Mouse (Mus musculus) liver, postnatal 0 days (tissue): ENCODE results near the gene Lrrc34. TPM values are rescaled to one million over a fixed set of nuclear protein-coding genes. Genes with fewer than 3 reads are reported as not detected.

Experiments
- ATAC-seq: fragments of 200-750 bp; cut with Nextera tagmentation; 2 replicates; pipeline ENCODE4 v1.8.0; 2017; ENCODE audit warnings: mild to moderate bottlenecking, moderate library complexity
- DNase-seq: peaks from one replicate; pipeline ENCODE4 v3.0.0-alpha.2; 2016
- H3K27ac ChIP-seq: fragments of 300-500 bp; sonication (generic); 2 replicates; pipeline ENCODE4 v1.5.1; 2014; ENCODE audit warnings: antibody characterized with exemption, moderate library complexity, mild to moderate bottlenecking, low read depth
- H3K27me3 ChIP-seq: fragments of 300-500 bp; sonication (generic); 2 replicates; pipeline ENCODE4 v1.6.1; 2014; ENCODE audit warnings: low read length, control low read depth, mixed read lengths; ENCODE audit not compliant: insufficient read depth
- H3K36me3 ChIP-seq: fragments of 300-500 bp; sonication (generic); replicated peaks from 2 replicates; pipeline ENCODE4 v1.6.1; 2014; ENCODE audit warnings: mild to moderate bottlenecking, control low read depth, low read length, moderate library complexity, mixed read lengths; ENCODE audit not compliant: insufficient read depth
- H3K4me1 ChIP-seq: fragments of 300-500 bp; sonication (generic); 2 replicates; pipeline ENCODE4 v1.6.1; 2014; ENCODE audit warnings: antibody characterized with exemption, mild to moderate bottlenecking, control low read depth; ENCODE audit not compliant: insufficient read depth
- H3K4me2 ChIP-seq: fragments of 300-500 bp; sonication (generic); 2 replicates; pipeline ENCODE4 v1.6.1; 2014; ENCODE audit warnings: low read depth, mild to moderate bottlenecking, low read length, moderate library complexity, mixed read lengths
- H3K4me3 ChIP-seq: fragments of 300-500 bp; sonication (generic); 2 replicates; pipeline ENCODE4 v1.5.1; 2014; ENCODE audit warnings: low read depth, low read length
- H3K9ac ChIP-seq: fragments of 300-500 bp; sonication (generic); replicated peaks from 2 replicates; pipeline ENCODE4 v1.6.1; 2014; ENCODE audit warnings: mild to moderate bottlenecking, moderate library complexity
- H3K9me3 ChIP-seq: fragments of 300-500 bp; sonication (generic); 2 replicates; pipeline ENCODE4 v1.6.1; 2016; ENCODE audit warnings: mild to moderate bottlenecking, control low read depth, low read length, mixed read lengths
- CTCF ChIP-seq: sonication (generic); IDR thresholded peaks from 2 replicates; pipeline ENCODE4 v1.5.1; 2016; ENCODE audit warnings: antibody characterized with exemption, low read depth
- EP300 ChIP-seq: IDR thresholded peaks from 2 replicates; pipeline ENCODE4 v1.6.1; 2016; ENCODE audit warnings: antibody characterized with exemption, low read depth, mild to moderate bottlenecking
- WGBS: fragments of 180-500 bp; shearing (Covaris S2); extraction: QIAGEN DNeasy Blood & Tissue Kit; methylation state at CpG from one replicate; pipeline ENCODE4 v1.1.7; 2014; ENCODE audit not compliant: insufficient replicate concordance; 5-methylcytosine and 5-hydroxymethylcytosine counted together
- polyA plus RNA-seq: library from polyadenylated mRNA; unstranded; fragments of >200 nt; fragmentation: Nextera tagmentation; extraction: Ambion mirVana; gene quantifications from 2 replicates; pipeline ENCODE4 v1.2.1, GENCODE M21; 2015

The Lrrc34 gene
- polyA plus RNA-seq, 1 experiment from 2014 or later = 0.06 TPM

GRCm38 (mm10) chr3:30655937-30656336 lies 8.3 kb upstream of the Lrrc34 start:
- Histone ChIP-seq H3K9me3 (no peaks in the 10 kb centered on the region), H3K9ac (no peak overlapping the region), H3K4me2 (no peak overlapping the region), H3K4me1 (no peaks in the 10 kb centered on the region), H3K27ac (no peak overlapping the region), H3K36me3 (no peaks in the 10 kb centered on the region), H3K4me3 (no peak overlapping the region), H3K27me3 (peaks cover 5% of the 10 kb centered on the region; the same call in 1 of the 2 replicates)
- WGBS = 39% methylated on average over 5 of the region's 5 CpGs
- no peak for TF ChIP-seq CTCF
- TF ChIP-seq EP300 = no peak
- ATAC-seq = no peak
- DNase-seq = no peak

GRCm38 (mm10) chr3:30650062-30650841 lies 2.6 kb upstream of the Lrrc34 start:
- ATAC-seq (no peak; the same call in 1 of the 2 replicates), DNase-seq (peak; percentile 23)
- peak overlapping the region; percentile 31 for H3K4me3 ChIP-seq
- H3K9me3 ChIP-seq = no peaks in the 10 kb centered on the region
- H3K4me1 ChIP-seq = peaks cover 7% of the 10 kb centered on the region; the same call in 1 of the 2 replicates
- peaks cover 27% of the 10 kb centered on the region; the same call in 1 of the 2 replicates for H3K27me3 ChIP-seq
- WGBS = 2% methylated on average over 41 of the region's 41 CpGs
- H3K9ac ChIP-seq = no peak overlapping the region
- no peaks in the 10 kb centered on the region for H3K36me3 ChIP-seq
- H3K27ac ChIP-seq = no peak overlapping the region
- TF ChIP-seq CTCF = peak; percentile 38
- TF ChIP-seq EP300 = no peak
- H3K4me2 ChIP-seq = peak overlapping the region; percentile 61

GRCm38 (mm10) chr3:30648466-30648865 lies 797 bp upstream of the Lrrc34 start:
- Histone ChIP-seq H3K27me3 (peaks cover 27% of the 10 kb centered on the region; the same call in 1 of the 2 replicates), H3K36me3 (no peaks in the 10 kb centered on the region), H3K9ac (no peak overlapping the region), H3K4me1 (peaks cover 7% of the 10 kb centered on the region; the same call in 1 of the 2 replicates), H3K4me2 (no peak overlapping the region), H3K4me3 (no peak overlapping the region), H3K9me3 (no peaks in the 10 kb centered on the region), H3K27ac (no peak overlapping the region)
- WGBS = 74% methylated on average over 2 of the region's 2 CpGs
- DNase-seq (no peak), ATAC-seq (no peak)
- TF ChIP-seq EP300 = no peak
- TF ChIP-seq CTCF = no peak

- DNase-seq = no peak
- Histone ChIP-seq H3K27ac (no peak overlapping the region), H3K36me3 (no peaks in the 10 kb centered on the region), H3K4me2 (no peak overlapping the region), H3K27me3 (peaks cover 24% of the 10 kb centered on the region; the same call in 1 of the 2 replicates), H3K4me3 (no peak overlapping the region), H3K9me3 (no peaks in the 10 kb centered on the region), H3K9ac (no peak overlapping the region), H3K4me1 (peaks cover 7% of the 10 kb centered on the region; the same call in 1 of the 2 replicates)
- WGBS = 49% methylated on average over 8 of the region's 8 CpGs
- no peak for TF ChIP-seq EP300
- TF ChIP-seq CTCF = no peak
- ATAC-seq = no peak
Measured at GRCm38 (mm10) chr3:30646761-30647160, 908 bp downstream of the Lrrc34 start.

GRCm38 (mm10) chr3:30644207-30644606 lies 3.5 kb downstream of the Lrrc34 start, which contains the start of gene Lrriq4:
Gene Lrriq4 (plus strand): TSS chr3:30644507.
- H3K9me3 ChIP-seq = no peaks in the 10 kb centered on the region
- H3K4me3 ChIP-seq = no peak within 1 kb of the TSS
- no peak for TF ChIP-seq EP300
- no peak for TF ChIP-seq CTCF
- DNase-seq = no peak
- WGBS = 67% methylated on average over 2 of the region's 2 CpGs
- no peak within 1 kb of the TSS for H3K9ac ChIP-seq
- no peaks in the 10 kb centered on the region for H3K36me3 ChIP-seq
- H3K27me3 ChIP-seq = peaks cover 6% of the 10 kb centered on the region; the same call in 1 of the 2 replicates
- no peak within 1 kb of the TSS for H3K4me2 ChIP-seq
- H3K4me1 ChIP-seq = peaks cover 3% of the 10 kb centered on the region; the same call in 1 of the 2 replicates
- ATAC-seq = no peak
- H3K27ac ChIP-seq = no peak within 1 kb of the TSS

GRCm38 (mm10) chr3:30635629-30636028 lies 12.0 kb downstream of the Lrrc34 start:
- no peak for ATAC-seq

More at GRCm38 (mm10) chr3:30635629-30636028, 12.0 kb downstream of the Lrrc34 start:
- Histone ChIP-seq H3K4me1 (no peaks in the 10 kb centered on the region), H3K27ac (no peak overlapping the region), H3K4me3 (no peak overlapping the region), H3K9me3 (no peaks in the 10 kb centered on the region), H3K9ac (no peak overlapping the region), H3K27me3 (no peaks in the 10 kb centered on the region), H3K4me2 (no peak overlapping the region), H3K36me3 (no peaks in the 10 kb centered on the region)
- no peak for DNase-seq
- TF ChIP-seq EP300 (no peak), CTCF (peak; percentile 35)
- WGBS = 81% methylated on average over 4 of the region's 4 CpGs
